Mouse (Mus musculus): ENCODE measurements at regions not wholly inside any gene's neighbourhood (a gene's known extent, or its start where the extent isn't known, plus 50 kb on each side); places are given as distances from the start of the nearest gene placed in this dataset.

- Histone ChIP-seq H3K36me3 (no peaks in the 10 kb centered on the region), H3K9ac (no peak overlapping the region), H3K27me3 (no peaks in the 10 kb centered on the region), H3K4me1 (replicated peaks) (no peaks in the 10 kb centered on the region), H3K27ac (no peak overlapping the region), H3K9me3 (replicated peaks) (no peaks in the 10 kb centered on the region), H3K4me2 (no peak overlapping the region), H3K4me3 (replicated peaks) (no peak overlapping the region)
- ATAC-seq (ENCODE audit: low read depth) (no peak), DNase-seq (no peak)
- WGBS (ENCODE audit: insufficient replicate concordance): 77% methylated on average over 2 of the region's 2 CpGs
These were observed 535.2 kb upstream of the Adamts9 start for GRCm38 (mm10) chr6:93478521-93478920.

GRCm38 (mm10) chr6:93474981-93475380 is 531.7 kb upstream of the Adamts9 start:
- ATAC-seq (ENCODE audit: low read depth) (no peak), DNase-seq (no peak)
- Histone ChIP-seq H3K9me3 (replicated peaks) (no peaks in the 10 kb centered on the region), H3K4me1 (replicated peaks) (no peaks in the 10 kb centered on the region), H3K27me3 (no peaks in the 10 kb centered on the region), H3K36me3 (no peaks in the 10 kb centered on the region), H3K27ac (no peak overlapping the region), H3K9ac (no peak overlapping the region), H3K4me3 (replicated peaks) (no peak overlapping the region), H3K4me2 (no peak overlapping the region)
- WGBS (ENCODE audit: insufficient replicate concordance): 4% methylated on average over 1 of the region's 1 CpGs

- H3K4me3 ChIP-seq (replicated peaks): no peak overlapping the region
- ATAC-seq (ENCODE audit: low read depth) (peak; percentile 79), DNase-seq (no peak)
- no peak overlapping the region for H3K4me2 ChIP-seq
- no peaks in the 10 kb centered on the region for H3K9me3 ChIP-seq (replicated peaks)
- no peaks in the 10 kb centered on the region for H3K27me3 ChIP-seq
- WGBS (ENCODE audit: insufficient replicate concordance): 29% methylated on average over 5 of the region's 5 CpGs
- no peaks in the 10 kb centered on the region for H3K4me1 ChIP-seq (replicated peaks)
- H3K36me3 ChIP-seq: no peaks in the 10 kb centered on the region
- H3K9ac ChIP-seq: no peak overlapping the region
- H3K27ac ChIP-seq: no peak overlapping the region
These were observed 524.6 kb upstream of the Adamts9 start for GRCm38 (mm10) chr6:93467867-93468266.

GRCm38 (mm10) chr6:93462861-93463260 is 519.6 kb upstream of the Adamts9 start:
- Histone ChIP-seq H3K9me3 (replicated peaks) (no peaks in the 10 kb centered on the region), H3K27ac (no peak overlapping the region), H3K9ac (no peak overlapping the region), H3K4me2 (no peak overlapping the region), H3K4me3 (replicated peaks) (no peak overlapping the region), H3K27me3 (no peaks in the 10 kb centered on the region), H3K36me3 (no peaks in the 10 kb centered on the region), H3K4me1 (replicated peaks) (no peaks in the 10 kb centered on the region)
- ATAC-seq (ENCODE audit: low read depth) (no peak), DNase-seq (no peak)
- 64% methylated on average over 4 of the region's 4 CpGs for WGBS (ENCODE audit: insufficient replicate concordance)

- H3K36me3 ChIP-seq: no peaks in the 10 kb centered on the region
- 79% methylated on average over 3 of the region's 3 CpGs for WGBS (ENCODE audit: insufficient replicate concordance)
- H3K27me3 ChIP-seq: no peaks in the 10 kb centered on the region
- H3K4me3 ChIP-seq (replicated peaks): no peak overlapping the region
- DNase-seq (no peak), ATAC-seq (ENCODE audit: low read depth) (no peak)
- H3K27ac ChIP-seq: no peak overlapping the region
- no peak overlapping the region for H3K9ac ChIP-seq
- H3K4me1 ChIP-seq (replicated peaks): no peaks in the 10 kb centered on the region
- no peak overlapping the region for H3K4me2 ChIP-seq
- H3K9me3 ChIP-seq (replicated peaks): no peaks in the 10 kb centered on the region
These were observed 518.1 kb upstream of the Adamts9 start for GRCm38 (mm10) chr6:93461374-93461773.

GRCm38 (mm10) chr6:93457613-93458012 is 514.3 kb upstream of the Adamts9 start:
- WGBS (ENCODE audit: insufficient replicate concordance): 59% methylated on average over 4 of the region's 4 CpGs
- DNase-seq (no peak), ATAC-seq (ENCODE audit: low read depth) (no peak)
- H3K9ac ChIP-seq: no peak overlapping the region
- no peaks in the 10 kb centered on the region for H3K27me3 ChIP-seq
- no peaks in the 10 kb centered on the region for H3K9me3 ChIP-seq (replicated peaks)
- no peak overlapping the region for H3K4me2 ChIP-seq
- H3K4me1 ChIP-seq (replicated peaks): no peaks in the 10 kb centered on the region
- no peak overlapping the region for H3K27ac ChIP-seq
- no peak overlapping the region for H3K4me3 ChIP-seq (replicated peaks)
- no peaks in the 10 kb centered on the region for H3K36me3 ChIP-seq

- ATAC-seq (ENCODE audit: low read depth) (no peak), DNase-seq (no peak)
- Histone ChIP-seq H3K27ac (no peak overlapping the region), H3K9ac (no peak overlapping the region), H3K27me3 (no peaks in the 10 kb centered on the region), H3K9me3 (replicated peaks) (no peaks in the 10 kb centered on the region), H3K36me3 (no peaks in the 10 kb centered on the region), H3K4me3 (replicated peaks) (no peak overlapping the region), H3K4me1 (replicated peaks) (no peaks in the 10 kb centered on the region), H3K4me2 (no peak overlapping the region)
- WGBS (ENCODE audit: insufficient replicate concordance): 76% methylated on average over 9 of the region's 9 CpGs
These were observed 513.2 kb upstream of the Adamts9 start for GRCm38 (mm10) chr6:93456383-93457033.

- Histone ChIP-seq H3K36me3 (no peaks in the 10 kb centered on the region), H3K4me1 (replicated peaks) (no peaks in the 10 kb centered on the region), H3K4me3 (replicated peaks) (no peak overlapping the region), H3K9ac (no peak overlapping the region), H3K27ac (no peak overlapping the region), H3K9me3 (replicated peaks) (no peaks in the 10 kb centered on the region), H3K27me3 (no peaks in the 10 kb centered on the region), H3K4me2 (no peak overlapping the region)
- WGBS (ENCODE audit: insufficient replicate concordance): 68% methylated on average over 16 of the region's 16 CpGs
- no peak for ATAC-seq (ENCODE audit: low read depth)
- DNase-seq: no peak
These were observed 502.3 kb upstream of the Adamts9 start for GRCm38 (mm10) chr6:93445568-93445967.

- Histone ChIP-seq H3K4me1 (replicated peaks) (no peaks in the 10 kb centered on the region), H3K4me3 (replicated peaks) (no peak overlapping the region), H3K9ac (no peak overlapping the region), H3K4me2 (no peak overlapping the region), H3K27ac (no peak overlapping the region), H3K27me3 (no peaks in the 10 kb centered on the region), H3K9me3 (replicated peaks) (no peaks in the 10 kb centered on the region), H3K36me3 (no peaks in the 10 kb centered on the region)
- ATAC-seq (ENCODE audit: low read depth) (no peak), DNase-seq (no peak)
- WGBS (ENCODE audit: insufficient replicate concordance): 55% methylated on average over 5 of the region's 5 CpGs
These were observed 501.8 kb upstream of the Adamts9 start for GRCm38 (mm10) chr6:93445124-93445523.

GRCm38 (mm10) chr6:93443766-93444557 is 500.7 kb upstream of the Adamts9 start:
- Histone ChIP-seq H3K27ac (no peak overlapping the region), H3K27me3 (no peaks in the 10 kb centered on the region), H3K4me3 (replicated peaks) (no peak overlapping the region), H3K9ac (no peak overlapping the region), H3K4me1 (replicated peaks) (no peaks in the 10 kb centered on the region), H3K9me3 (replicated peaks) (no peaks in the 10 kb centered on the region), H3K36me3 (no peaks in the 10 kb centered on the region), H3K4me2 (no peak overlapping the region)
- WGBS (ENCODE audit: insufficient replicate concordance): 37% methylated on average over 11 of the region's 11 CpGs
- ATAC-seq (ENCODE audit: low read depth): no peak
- no peak for DNase-seq

- no peaks in the 10 kb centered on the region for H3K27me3 ChIP-seq
- no peaks in the 10 kb centered on the region for H3K4me1 ChIP-seq (replicated peaks)
- H3K9me3 ChIP-seq (replicated peaks): no peaks in the 10 kb centered on the region
- ATAC-seq (ENCODE audit: low read depth) (no peak), DNase-seq (no peak)
- no peak overlapping the region for H3K4me3 ChIP-seq (replicated peaks)
- no peak overlapping the region for H3K27ac ChIP-seq
- H3K4me2 ChIP-seq: no peak overlapping the region
- H3K36me3 ChIP-seq: no peaks in the 10 kb centered on the region
- no peak overlapping the region for H3K9ac ChIP-seq
- 69% methylated on average over 1 of the region's 1 CpGs for WGBS (ENCODE audit: insufficient replicate concordance)
These were observed 490.2 kb upstream of the Adamts9 start for GRCm38 (mm10) chr6:93433446-93433845.

GRCm38 (mm10) chr6:93426141-93426540 is 482.8 kb upstream of the Adamts9 start:
- no peak overlapping the region for H3K4me2 ChIP-seq
- H3K9me3 ChIP-seq (replicated peaks): no peaks in the 10 kb centered on the region
- DNase-seq: no peak
- H3K27ac ChIP-seq: no peak overlapping the region
- 46% methylated on average over 1 of the region's 1 CpGs for WGBS (ENCODE audit: insufficient replicate concordance)
- no peak overlapping the region for H3K9ac ChIP-seq
- H3K36me3 ChIP-seq: no peaks in the 10 kb centered on the region
- H3K4me3 ChIP-seq (replicated peaks): no peak overlapping the region
- H3K4me1 ChIP-seq (replicated peaks): no peaks in the 10 kb centered on the region
- H3K27me3 ChIP-seq: no peaks in the 10 kb centered on the region
- no peak for ATAC-seq (ENCODE audit: low read depth)

All from liver, embryonic 13.5 days (tissue).